Comparison of ENCODE assay signal across 8 mouse cellular contexts in genomic region chr14:55617822-55618221, GRCm38 (mm10). TPM values are rescaled to one million over a fixed set of nuclear protein-coding genes. Genes with fewer than 3 reads are reported as not detected.
A peak's percentile ranks its signal among the peaks of the same experiment; 100 is the strongest.
DNase-seq lines count a peak whose midpoint lies in the region; ATAC-seq lines count a peak whose summit lies in the region.

Gene Rec8, plus strand, starts transcription at chr14:55618037.

- H3K4me3 ChIP-seq in hindbrain, embryonic 11.5 days (ENCODE audit: low read depth, low read length) = peak within 1 kb of the TSS; percentile 25
- H3K4me3 ChIP-seq in limb, embryonic 12.5 days (replicated peaks) = peak within 1 kb of the TSS; percentile 32
- H3K4me3 ChIP-seq in midbrain, embryonic 11.5 days (ENCODE audit: low read depth, low read length) = no peak within 1 kb of the TSS; the same call in 1 of the 2 replicates

- peak; percentile 85 for ATAC-seq in hindbrain, embryonic 11.5 days (ENCODE audit: low FRiP score)
- peak; percentile 72 for ATAC-seq in limb, embryonic 12.5 days (ENCODE audit: insufficient number of reproducible peaks, insufficient read depth, low FRiP score, low TSS enrichment, low read depth)
- peak; percentile 59 for ATAC-seq in midbrain, embryonic 11.5 days (ENCODE audit: low FRiP score)

- H3K4me1 ChIP-seq in hindbrain, embryonic 11.5 days (replicated peaks; ENCODE audit: control insufficient read depth, insufficient read depth, low read length) = no peaks in the 10 kb centered on the region
- peaks cover 7% of the 10 kb centered on the region for H3K4me1 ChIP-seq in limb, embryonic 12.5 days (replicated peaks)
- H3K4me1 ChIP-seq in midbrain, embryonic 11.5 days (ENCODE audit: control insufficient read depth, insufficient read depth, low read length) = no peaks in the 10 kb centered on the region

- no peak within 1 kb of the TSS for H3K27ac ChIP-seq in hindbrain, embryonic 11.5 days (ENCODE audit: low read depth, low read length)
- no peak within 1 kb of the TSS for H3K27ac ChIP-seq in limb, embryonic 12.5 days
- H3K27ac ChIP-seq in midbrain, embryonic 11.5 days (ENCODE audit: low read depth, low read length) = no peak within 1 kb of the TSS

- DNase-seq in retina, postnatal 1 day = peak; percentile 64
- no peak for DNase-seq in retina, embryonic 14.5 days (ENCODE audit: low spot score)
- DNase-seq in embryo, embryonic 9.5 days (ENCODE audit: extremely low spot score) = peak; percentile 56
- DNase-seq in hindbrain, embryonic 11.5 days (ENCODE audit: low spot score) = peak; percentile 53
- DNase-seq in midbrain, embryonic 11.5 days (ENCODE audit: low spot score, missing footprints) = peak; percentile 85
- no peak for DNase-seq in right cerebral cortex, adult 2 months (ENCODE audit: low spot score in 2 of 2)
- no peak for DNase-seq in gastrocnemius, postnatal 36 days

- WGBS in hindbrain, embryonic 11.5 days = 21% methylated on average over 21 of the region's 21 CpGs
- 15% methylated on average over 21 of the region's 21 CpGs for WGBS in limb, embryonic 12.5 days
- 28% methylated on average over 21 of the region's 21 CpGs for WGBS in midbrain, embryonic 11.5 days

- peak within 1 kb of the TSS; percentile 7; the same call in 1 of the 2 replicates for H3K9ac ChIP-seq in hindbrain, embryonic 11.5 days (ENCODE audit: low read depth, low read length)
- H3K9ac ChIP-seq in limb, embryonic 12.5 days (replicated peaks) = no peak within 1 kb of the TSS
- H3K9ac ChIP-seq in midbrain, embryonic 11.5 days (ENCODE audit: low read length) = no peak within 1 kb of the TSS

- H3K9me3 ChIP-seq in hindbrain, embryonic 11.5 days (ENCODE audit: control insufficient read depth, low read length) = no peaks in the 10 kb centered on the region
- H3K9me3 ChIP-seq in limb, embryonic 12.5 days = no peaks in the 10 kb centered on the region
- H3K9me3 ChIP-seq in midbrain, embryonic 11.5 days (ENCODE audit: control insufficient read depth, low read length) = no peaks in the 10 kb centered on the region

- intact Hi-C loops in gastrocnemius, postnatal 36 days (cut with DNase I) = no loop called here

- no peaks in the 10 kb centered on the region for H3K27me3 ChIP-seq in hindbrain, embryonic 11.5 days (ENCODE audit: control insufficient read depth, insufficient read depth, low read length)
- H3K27me3 ChIP-seq in limb, embryonic 12.5 days = no peaks in the 10 kb centered on the region
- no peaks in the 10 kb centered on the region for H3K27me3 ChIP-seq in midbrain, embryonic 11.5 days (ENCODE audit: control insufficient read depth, insufficient read depth, low read length)

- peak within 1 kb of the TSS; percentile 28 for H3K4me2 ChIP-seq in hindbrain, embryonic 11.5 days (replicated peaks; ENCODE audit: low read depth, low read length)
- H3K4me2 ChIP-seq in limb, embryonic 12.5 days = peak within 1 kb of the TSS; percentile 45
- H3K4me2 ChIP-seq in midbrain, embryonic 11.5 days = peak within 1 kb of the TSS; percentile 11; the same call in 1 of the 2 replicates

- no peaks in the 10 kb centered on the region for H3K36me3 ChIP-seq in hindbrain, embryonic 11.5 days (ENCODE audit: control insufficient read depth, insufficient read depth, low read length)
- H3K36me3 ChIP-seq in limb, embryonic 12.5 days = 0 out of 2 replicates have a peak, but pooled peaks cover 2% of the 10 kb centered on the region
- H3K36me3 ChIP-seq in midbrain, embryonic 11.5 days (ENCODE audit: control insufficient read depth, insufficient read depth, low read length) = no peaks in the 10 kb centered on the region

RNA-seq across cellular contexts. Expression of gene Rec8, which starts in this region (rescaled TPM):
- polyA plus RNA-seq in hindbrain, embryonic 11.5 days (2014; fragmentation: Nextera tagmentation; extraction: Ambion mirVana) = 8.2 and 8.8 TPM in 2 replicates
- polyA plus RNA-seq in limb, embryonic 12.5 days (2016; fragmentation: Nextera tagmentation; extraction: Ambion mirVana) = 10.0 and 12.2 TPM in 2 replicates
- 2.6 and 3.5 TPM in 2 replicates for polyA plus RNA-seq in midbrain, embryonic 11.5 days (2014; fragmentation: Nextera tagmentation; extraction: Ambion mirVana)
- total RNA-seq in gastrocnemius, postnatal 36 days (2021) = not detected

Comparison
In these comparisons a context has a peak if more than half of its experiments do, and no peak if none do; other contexts are left out.
1. DNase-seq: peak in retina, postnatal 1 day (single experiment), embryo, embryonic 9.5 days (single experiment), hindbrain, embryonic 11.5 days (single experiment) and midbrain, embryonic 11.5 days (single experiment); none in retina, embryonic 14.5 days (single experiment), right cerebral cortex, adult 2 months (0 of 2) and gastrocnemius, postnatal 36 days (0 of 2).
2. Peak in every context shown above with its lines, with median percentiles within 50 percentile points of each other: ATAC-seq and H3K4me2 ChIP-seq.